Mouse (Mus musculus) cortical plate, adult 2 months (tissue): Measurements from ENCODE around the gene Lsm11.

ENCODE experiments used
- CTCF ChIP-seq: fragments of 200-500 bp; IDR thresholded peaks from 2 replicates; pipeline ENCODE4 v1.5.1; 2011; ENCODE audit warnings: mild to moderate bottlenecking, control low read depth, low read length; ENCODE audit not compliant: insufficient read depth; ENCODE audit errors: extremely low read depth
- POLR2A ChIP-seq: fragments of 200-500 bp; IDR thresholded peaks from 2 replicates; pipeline ENCODE4 v1.6.1; 2011; ENCODE audit warnings: mild to moderate bottlenecking, low read length, control low read depth; ENCODE audit not compliant: insufficient read depth; ENCODE audit errors: extremely low read depth

DNA sequence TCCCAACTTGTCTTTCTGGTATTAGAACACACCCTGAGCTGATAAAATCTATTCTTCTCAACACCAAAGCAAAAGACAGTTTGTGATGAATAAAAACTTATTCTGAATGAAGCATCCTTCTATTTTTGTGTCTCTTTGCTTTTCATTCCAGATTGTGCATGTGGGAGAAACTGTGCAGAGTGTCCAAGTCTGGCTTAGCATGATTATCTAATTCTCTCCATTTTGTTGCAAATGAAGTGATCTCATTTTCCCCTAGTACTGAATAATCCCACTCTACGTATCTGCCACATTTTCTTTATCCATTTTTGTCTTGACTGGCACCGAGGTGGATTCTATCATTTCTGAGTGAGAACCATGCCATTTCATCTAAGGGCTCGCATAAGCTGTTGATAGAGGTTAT lies 31.3 kb upstream of the Lsm11 start:
- no peak for TF ChIP-seq CTCF
- no peak for TF ChIP-seq POLR2A
